Mouse (Mus musculus): Measurements from ENCODE around the gene Fnbp4.

DNA sequence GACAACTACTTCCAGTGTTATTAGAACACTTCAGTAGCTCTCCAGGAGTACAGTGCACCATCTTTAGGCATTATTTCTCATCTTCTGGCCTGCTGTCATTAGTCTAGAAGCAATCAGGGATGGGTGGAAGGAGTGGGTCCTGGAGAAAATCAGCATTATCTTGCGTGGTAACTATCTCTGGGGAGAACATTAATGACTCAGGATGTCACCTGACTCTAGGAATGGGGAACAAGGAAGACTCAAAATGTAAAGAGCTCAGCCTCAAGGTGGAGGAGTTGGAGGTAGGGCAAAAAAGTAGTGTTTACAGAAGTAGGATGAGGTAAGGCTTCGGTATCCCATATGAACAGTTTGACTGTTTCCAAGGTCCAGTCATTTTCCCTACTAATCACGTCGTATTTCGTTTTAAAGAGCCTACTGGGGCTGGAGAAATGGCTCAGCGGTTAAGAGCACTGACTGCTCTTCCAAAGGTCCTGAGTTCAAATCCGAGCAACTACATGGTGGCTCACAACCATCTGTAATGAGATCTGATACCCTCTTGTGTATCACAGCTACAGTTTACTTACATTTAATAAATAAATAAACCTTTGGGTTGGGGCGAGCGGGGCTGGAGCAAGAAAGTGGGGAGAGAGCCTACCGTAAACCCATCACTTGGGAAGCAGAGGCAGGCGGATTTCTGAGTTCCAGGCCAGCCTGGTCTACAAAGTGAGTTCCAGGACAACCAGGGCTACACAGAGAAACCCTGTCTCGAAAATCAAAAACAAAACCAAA is 701 bp upstream of the Fnbp4 start:
- no peak for TF ChIP-seq POLR2A (IDR thresholded peaks at IDR 0.05; ENCODE audit: insufficient read length, low read depth)
- no peak for TF ChIP-seq SRF (IDR thresholded peaks at IDR 0.05; ENCODE audit: control insufficient read depth, insufficient read length, low read depth)
- TF ChIP-seq MYOD1 (IDR thresholded peaks at IDR 0.05; ENCODE audit: control insufficient read depth in 1 of 3, insufficient read length in 2 of 3, low read depth in 2 of 3), result no peak
- TF ChIP-seq POLR2AphosphoS2 (IDR thresholded peaks at IDR 0.05; ENCODE audit: insufficient read length, low read depth), result no peak
- no peak for TF ChIP-seq TCF3 (IDR thresholded peaks at IDR 0.05; ENCODE audit: insufficient read length, low read depth)
- TF ChIP-seq MAX (IDR thresholded peaks at IDR 0.05; ENCODE audit: low read depth), result no peak
- TF ChIP-seq TCF12 (IDR thresholded peaks at IDR 0.05; ENCODE audit: insufficient read depth, poor library complexity, severe bottlenecking), result no peak
- TF ChIP-seq MYOG (IDR thresholded peaks at IDR 0.05; ENCODE audit: control insufficient read depth in 1 of 3, insufficient read depth in 1 of 3, insufficient read length in 2 of 3, low read depth in 2 of 3), result no peak
- no peak for TF ChIP-seq E2F4 (IDR thresholded peaks at IDR 0.05; ENCODE audit: insufficient read depth)
- TF ChIP-seq USF1 (IDR thresholded peaks at IDR 0.05; ENCODE audit: low read depth), result no peak

All from myocyte (in vitro differentiated cells).